Mouse (Mus musculus) testis, adult 2 months (tissue): Measurements from ENCODE around the gene Znrd1.

Experiments
- CTCF ChIP-seq: fragments of 200-500 bp; IDR thresholded peaks from 2 replicates; pipeline ENCODE4 v1.5.1; 2012; ENCODE audit warnings: low read depth, mild to moderate bottlenecking, inconsistent platforms, low read length, moderate library complexity; ENCODE audit not compliant: control insufficient read depth, insufficient read depth, insufficient replicate concordance
- POLR2A ChIP-seq: fragments of 200-500 bp; IDR thresholded peaks from 2 replicates; pipeline ENCODE4 v1.6.1; 2012; ENCODE audit warnings: low read depth, mild to moderate bottlenecking, inconsistent platforms, low read length, moderate library complexity; ENCODE audit not compliant: control insufficient read depth

DNA sequence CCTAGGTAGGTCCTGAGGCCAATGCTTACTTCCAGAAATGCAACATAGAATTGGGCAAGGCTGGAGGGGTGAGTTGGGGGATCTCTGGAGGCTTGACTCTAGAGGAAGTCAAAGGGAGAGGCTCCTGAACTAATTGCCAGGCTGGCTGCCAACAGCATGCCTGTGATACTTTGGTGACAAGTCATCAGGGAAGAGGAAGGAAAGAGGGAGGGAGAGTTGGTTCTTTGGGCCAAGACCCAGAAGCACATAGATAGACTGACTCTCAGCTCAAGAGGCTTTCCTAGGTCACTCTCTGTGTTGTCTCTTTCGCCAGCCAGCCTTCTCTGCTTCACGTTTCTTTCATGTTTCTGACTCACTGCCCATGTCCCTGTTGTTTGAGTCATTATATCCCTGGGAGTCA is 26.6 kb downstream of the Znrd1 start:
- TF ChIP-seq CTCF (no peak), POLR2A (no peak)
